ENCODE assay signal across 8 mouse cellular contexts in the genomic region with DNA sequence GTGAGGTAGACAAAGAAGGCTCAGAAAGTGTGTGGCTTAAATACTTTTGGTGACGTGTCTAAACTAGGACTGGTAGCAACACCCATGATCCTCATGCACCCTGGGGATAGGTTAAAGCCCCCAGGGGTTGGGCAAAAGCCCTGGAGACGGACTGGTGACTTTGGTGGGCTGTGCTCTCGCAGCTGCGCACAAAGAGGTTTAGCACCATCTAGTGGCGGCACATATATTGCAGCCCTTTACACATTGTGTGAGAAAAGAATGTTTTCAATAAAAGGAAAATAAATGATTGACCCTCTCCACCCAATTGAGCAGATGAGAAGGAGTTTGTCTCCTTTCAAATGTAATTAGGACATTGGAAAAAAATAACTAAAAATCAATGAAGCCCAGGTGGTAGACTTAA. TPM values are rescaled to one million over a fixed set of nuclear protein-coding genes. Genes with fewer than 3 reads are reported as not detected.
DNase-seq lines count a peak whose midpoint lies in the region.
"Had no signal": no experiment of that assay in that cellular context is flagged by ENCODE, and none has a peak within 500 bp of the region (broad histone marks: within the 10 kb centered on the region; RNA-seq: fewer than 3 reads in every experiment).

No protein-coding gene starts in this region.

- intact Hi-C loops in left cerebral cortex, postnatal 10 days (cut with DNase I) = loop anchor here (5.0 kb wide), 2 partner anchors 43 to 128 kb away; partner anchors contain the start of gene Glipr1l1

- peak; percentile 70 for DNase-seq in ZHBTc4 (ENCODE audit: low read depth, low spot score)
- peak; percentile 46 to 67 for DNase-seq in cerebellum, postnatal 25 days
- peak; percentile 54 to 70 for DNase-seq in frontal cortex, postnatal 36 days (ENCODE audit: low spot score in 2 of 2)
- peak; percentile 12 for DNase-seq in kidney, adult 11 months
- DNase-seq in left cerebral cortex, postnatal 10 days (ENCODE audit: extremely low spot score in 1 of 2, low spot score in 2 of 2) = peak; percentile 13 to 54
- peak; percentile 57 for DNase-seq in mesoderm, embryonic 11.5 days (ENCODE audit: low read depth, low spot score)
- peak; percentile 8 for DNase-seq in spleen, adult 12 weeks (ENCODE audit: low spot score)

RNA-seq across cellular contexts. Expression of gene Glipr1l2, which starts 22.6 kb away (rescaled TPM):
- total RNA-seq in left cerebral cortex, postnatal 10 days (2021) = not detected
- total RNA-seq: neutrophil, adult 5-6 weeks had no signal

RNA-seq across cellular contexts. Expression of gene Glipr1l1, which starts 45.8 kb away (rescaled TPM):
- not detected for total RNA-seq in left cerebral cortex, postnatal 10 days (2021)
- total RNA-seq: neutrophil, adult 5-6 weeks had no signal

RNA-seq across cellular contexts. Expression of gene Glipr1l3, which starts 54.3 kb away (rescaled TPM):
- total RNA-seq in left cerebral cortex, postnatal 10 days (2021) = not detected
- total RNA-seq: neutrophil, adult 5-6 weeks had no signal

RNA-seq across cellular contexts. Expression of gene Caps2, which starts 57.6 kb away (rescaled TPM):
- total RNA-seq in left cerebral cortex, postnatal 10 days (2021) = under 1 TPM; 0.15 to 0.59 TPM
- total RNA-seq: neutrophil, adult 5-6 weeks had no signal

Comparison
In these comparisons a context has a peak if more than half of its experiments do, and no peak if none do; other contexts are left out.
1. Peak in every context shown above with its lines: DNase-seq.
2. DNase-seq: peak in every context shown above with its lines; median percentile 70 in ZHBTc4; 62 in frontal cortex, postnatal 36 days; 57 in mesoderm, embryonic 11.5 days; 56 in cerebellum, postnatal 25 days; 34 in left cerebral cortex, postnatal 10 days; 12 in kidney, adult 11 months; 8 in spleen, adult 12 weeks.